Mouse (Mus musculus): ENCODE measurements at regions not wholly inside any gene's neighbourhood (a gene's known extent, or its start where the extent isn't known, plus 50 kb on each side); places are given as distances from the start of the nearest gene placed in this dataset.

DNA sequence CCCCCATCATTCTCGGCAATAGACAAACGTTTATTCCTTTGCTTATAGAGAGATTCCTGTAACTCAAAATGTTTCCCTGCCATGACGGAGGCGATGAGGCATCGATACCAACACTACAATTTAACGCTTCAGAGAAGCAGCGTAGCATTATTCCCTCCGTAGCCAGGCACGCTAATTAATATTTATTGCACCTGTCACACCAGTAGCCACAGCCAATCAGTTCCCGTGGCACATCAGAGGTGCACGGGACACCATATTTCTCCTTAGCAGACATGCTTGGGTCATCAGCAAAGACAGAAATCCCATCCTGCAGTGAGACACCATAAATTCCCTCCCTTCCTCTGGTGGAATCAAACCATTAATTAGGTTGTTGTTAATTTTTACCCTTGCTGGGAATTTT is 399.8 kb upstream of the Tmpo start:
- no peaks in the 10 kb centered on the region for H3K27me3 ChIP-seq
- peak overlapping the region; percentile 32 for H3K27ac ChIP-seq
- H3K4me2 ChIP-seq (replicated peaks) = no peak overlapping the region
- ATAC-seq = no peak
- no peaks in the 10 kb centered on the region for H3K9me3 ChIP-seq
- H3K4me1 ChIP-seq (replicated peaks) = peaks cover 7% of the 10 kb centered on the region
- H3K36me3 ChIP-seq = no peaks in the 10 kb centered on the region
- H3K9ac ChIP-seq (replicated peaks) = no peak overlapping the region
- H3K4me3 ChIP-seq (replicated peaks) = no peak overlapping the region
- 60% methylated on average over 11 of the region's 11 CpGs for WGBS

DNA sequence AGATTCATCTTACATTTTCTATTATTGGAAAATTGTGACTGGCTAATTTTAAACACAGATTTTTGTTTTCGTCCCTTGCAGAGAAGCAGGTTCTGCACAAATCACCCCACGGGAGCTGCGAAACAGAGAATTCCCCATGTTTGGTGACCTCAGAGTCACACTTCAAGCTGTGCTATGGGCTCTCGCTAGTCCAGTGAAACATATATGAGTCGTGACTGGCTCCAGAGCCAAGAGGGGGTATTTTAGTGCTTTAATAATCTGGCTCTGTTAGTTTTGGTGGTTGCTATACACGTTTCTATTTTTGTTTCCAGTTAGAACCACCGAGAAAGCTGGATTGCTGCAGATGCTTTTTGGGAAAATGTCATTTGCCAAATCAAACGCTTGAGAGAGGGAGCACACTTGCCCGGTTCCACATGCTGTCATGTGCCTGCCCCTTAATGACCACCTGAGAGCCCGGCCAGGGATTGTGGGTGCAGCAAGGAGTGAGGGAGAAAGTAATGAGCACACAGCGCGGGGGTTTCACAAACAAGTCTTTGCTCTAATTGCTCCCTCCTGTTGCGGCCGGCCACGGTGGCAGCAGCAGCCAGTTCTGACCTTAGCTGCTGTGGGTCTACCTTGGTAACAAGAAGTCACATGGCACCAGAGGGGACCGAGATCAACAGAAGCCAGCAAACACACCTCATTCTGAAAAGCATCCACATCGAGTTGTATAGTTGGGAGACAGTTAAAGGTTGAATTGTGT is 394.4 kb upstream of the Tmpo start:
- no peak overlapping the region for H3K27ac ChIP-seq
- no peaks in the 10 kb centered on the region for H3K27me3 ChIP-seq
- no peak for ATAC-seq
- no peaks in the 10 kb centered on the region for H3K9me3 ChIP-seq
- H3K4me3 ChIP-seq (replicated peaks) = no peak overlapping the region
- no peak overlapping the region for H3K4me2 ChIP-seq (replicated peaks)
- H3K9ac ChIP-seq (replicated peaks) = no peak overlapping the region
- H3K36me3 ChIP-seq = no peaks in the 10 kb centered on the region
- WGBS = 77% methylated on average over 17 of the region's 17 CpGs
- peaks cover under 1% of the 10 kb centered on the region; the same call in 1 of the 2 replicates for H3K4me1 ChIP-seq (replicated peaks)

DNA sequence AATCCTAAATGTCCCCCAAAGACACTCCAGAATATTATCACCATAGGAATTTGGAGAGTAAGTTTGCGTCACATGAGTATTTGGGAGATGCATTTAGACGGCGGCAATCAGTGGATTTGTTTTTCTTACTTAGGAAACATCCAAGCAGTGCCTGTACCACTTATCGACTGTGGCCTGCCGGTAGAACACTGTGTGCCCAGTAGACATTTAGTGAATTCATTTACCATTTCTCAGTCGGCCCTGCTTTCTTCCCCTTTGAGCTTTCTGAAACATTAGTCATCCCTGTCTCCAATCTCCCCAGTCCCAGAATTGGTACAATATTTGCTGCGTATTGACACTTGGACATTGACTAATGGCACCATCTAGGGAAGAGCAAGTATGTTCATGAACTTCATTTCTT is 391.7 kb upstream of the Tmpo start:
- no peak overlapping the region for H3K4me2 ChIP-seq (replicated peaks)
- ATAC-seq = no peak
- H3K27me3 ChIP-seq = no peaks in the 10 kb centered on the region
- no peaks in the 10 kb centered on the region for H3K9me3 ChIP-seq
- no peaks in the 10 kb centered on the region for H3K36me3 ChIP-seq
- H3K9ac ChIP-seq (replicated peaks) = no peak overlapping the region
- no peak overlapping the region for H3K27ac ChIP-seq
- WGBS = 88% methylated on average over 7 of the region's 7 CpGs
- 0 out of 2 replicates have a peak, but pooled peaks cover 9% of the 10 kb centered on the region for H3K4me1 ChIP-seq (replicated peaks)
- H3K4me3 ChIP-seq (replicated peaks) = no peak overlapping the region

DNA sequence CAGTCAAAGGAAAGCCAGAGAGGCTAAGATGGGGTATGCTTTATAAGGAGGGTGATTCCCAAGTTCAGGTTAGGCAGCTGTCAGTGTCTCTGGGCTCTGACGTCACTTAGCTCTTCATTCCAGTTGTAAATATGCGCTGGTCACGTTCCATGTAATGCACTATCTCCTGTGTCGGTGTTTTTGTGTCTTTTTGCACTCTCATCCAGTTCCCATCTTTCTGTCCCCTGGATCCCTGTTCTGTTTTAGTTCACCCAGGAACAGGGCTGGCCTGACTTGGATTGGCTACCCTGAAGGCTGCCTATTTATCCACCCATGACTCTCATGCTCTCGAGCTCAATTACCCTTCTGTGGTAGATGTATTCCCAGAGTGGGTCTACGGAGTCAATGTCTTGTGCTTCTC is 387.9 kb upstream of the Tmpo start:
- H3K27me3 ChIP-seq = no peaks in the 10 kb centered on the region
- H3K4me3 ChIP-seq (replicated peaks) = no peak overlapping the region
- H3K27ac ChIP-seq = no peak overlapping the region
- H3K9me3 ChIP-seq = no peaks in the 10 kb centered on the region
- no peak overlapping the region for H3K4me2 ChIP-seq (replicated peaks)
- peaks cover 15% of the 10 kb centered on the region for H3K4me1 ChIP-seq (replicated peaks)
- no peak overlapping the region for H3K9ac ChIP-seq (replicated peaks)
- ATAC-seq = no peak
- no peaks in the 10 kb centered on the region for H3K36me3 ChIP-seq
- WGBS = 84% methylated on average over 6 of the region's 6 CpGs

DNA sequence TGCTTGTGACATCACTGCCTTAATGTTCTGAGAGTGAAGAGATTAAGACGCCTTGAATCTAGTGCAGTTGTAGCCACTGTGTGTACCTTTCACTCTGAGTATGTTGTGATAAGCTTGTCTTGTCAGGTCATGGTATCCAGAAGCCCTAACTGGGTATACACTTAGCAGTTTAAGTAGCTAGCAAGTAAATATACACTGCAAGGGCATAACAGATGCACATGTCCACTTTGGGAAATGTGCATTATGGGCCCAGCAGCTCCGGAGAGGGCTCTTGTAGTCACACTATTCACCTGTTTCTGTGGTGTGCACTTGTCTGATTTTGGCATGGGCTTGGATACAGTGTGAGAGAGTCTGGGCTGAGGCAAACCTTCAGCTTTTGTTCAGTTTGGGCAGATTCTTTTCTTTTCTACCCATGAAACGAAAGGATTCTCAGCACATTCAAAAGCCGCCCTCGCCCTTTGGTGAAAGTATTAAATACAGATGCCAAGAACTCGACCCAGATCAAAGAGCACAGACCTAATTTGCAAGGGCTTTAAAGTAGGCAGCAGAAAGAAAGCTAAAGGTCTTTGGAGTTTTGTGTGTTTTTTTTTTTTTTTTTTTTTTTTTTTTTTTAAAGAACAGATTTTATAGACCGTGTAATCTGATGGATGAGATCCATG is 385.1 kb upstream of the Tmpo start:
- no peak overlapping the region for H3K4me2 ChIP-seq (replicated peaks)
- no peaks in the 10 kb centered on the region for H3K36me3 ChIP-seq
- peak; percentile 48; the same call in 1 of the 2 replicates for ATAC-seq
- WGBS = 28% methylated on average over 7 of the region's 7 CpGs
- no peak overlapping the region for H3K27ac ChIP-seq
- no peaks in the 10 kb centered on the region for H3K27me3 ChIP-seq
- no peaks in the 10 kb centered on the region for H3K9me3 ChIP-seq
- H3K4me3 ChIP-seq (replicated peaks) = no peak overlapping the region
- H3K4me1 ChIP-seq (replicated peaks) = peaks cover 15% of the 10 kb centered on the region
- H3K9ac ChIP-seq (replicated peaks) = no peak overlapping the region

DNA sequence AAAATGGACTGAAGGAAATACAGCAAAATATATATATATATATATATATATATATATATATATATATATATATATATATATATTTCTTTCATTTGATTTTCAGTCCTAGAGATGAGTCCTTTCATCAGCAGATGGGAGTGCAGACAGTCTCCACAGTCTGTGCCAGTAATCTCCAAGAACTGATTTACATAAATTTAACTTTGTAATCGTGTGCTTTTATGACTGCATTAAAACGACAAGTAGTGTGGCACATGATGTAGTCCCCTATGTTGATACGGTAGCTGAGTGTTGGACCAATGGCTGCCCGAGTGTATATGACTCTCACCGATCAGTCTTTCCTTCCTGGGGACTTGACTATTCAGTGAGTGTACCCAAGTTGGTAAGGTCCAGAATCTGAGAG is 378.2 kb upstream of the Tmpo start:
- H3K27me3 ChIP-seq = no peaks in the 10 kb centered on the region
- H3K27ac ChIP-seq = no peak overlapping the region
- H3K36me3 ChIP-seq = no peaks in the 10 kb centered on the region
- no peak for ATAC-seq
- no peak overlapping the region for H3K9ac ChIP-seq (replicated peaks)
- 59% methylated on average over 5 of the region's 5 CpGs for WGBS
- no peaks in the 10 kb centered on the region; the same call in 1 of the 2 replicates for H3K4me1 ChIP-seq (replicated peaks)
- no peak overlapping the region for H3K4me3 ChIP-seq (replicated peaks)
- no peaks in the 10 kb centered on the region for H3K9me3 ChIP-seq
- no peak overlapping the region for H3K4me2 ChIP-seq (replicated peaks)

DNA sequence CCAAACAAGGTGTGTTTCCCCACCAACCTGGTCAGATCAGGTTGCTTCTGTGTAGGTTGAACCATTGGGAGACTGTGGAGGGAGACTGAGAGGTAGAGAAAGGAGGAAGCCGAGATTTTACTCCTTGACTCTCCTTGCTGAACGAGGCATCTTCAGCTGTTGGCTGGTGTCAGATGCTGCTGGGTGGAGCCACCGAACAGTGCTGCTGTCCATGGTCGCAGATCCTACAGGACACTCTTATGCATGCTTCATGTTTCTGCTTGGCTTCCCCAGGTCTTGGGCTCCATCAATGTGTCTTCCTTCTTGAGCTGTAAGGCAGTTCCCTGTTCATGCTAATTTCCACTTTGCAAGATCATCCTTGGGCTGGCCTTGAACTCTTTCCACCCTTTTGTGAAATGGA is 367.0 kb upstream of the Tmpo start:
- H3K4me1 ChIP-seq (replicated peaks) = peaks cover 27% of the 10 kb centered on the region
- no peaks in the 10 kb centered on the region for H3K9me3 ChIP-seq
- 0 out of 2 replicates have a peak overlapping the region, but pooled peaks have one; percentile 19 for H3K27ac ChIP-seq
- no peak overlapping the region for H3K9ac ChIP-seq (replicated peaks)
- no peaks in the 10 kb centered on the region for H3K27me3 ChIP-seq
- no peak overlapping the region for H3K4me3 ChIP-seq (replicated peaks)
- no peak for ATAC-seq
- H3K4me2 ChIP-seq (replicated peaks) = no peak overlapping the region
- 79% methylated on average over 4 of the region's 4 CpGs for WGBS
- H3K36me3 ChIP-seq = no peaks in the 10 kb centered on the region

DNA sequence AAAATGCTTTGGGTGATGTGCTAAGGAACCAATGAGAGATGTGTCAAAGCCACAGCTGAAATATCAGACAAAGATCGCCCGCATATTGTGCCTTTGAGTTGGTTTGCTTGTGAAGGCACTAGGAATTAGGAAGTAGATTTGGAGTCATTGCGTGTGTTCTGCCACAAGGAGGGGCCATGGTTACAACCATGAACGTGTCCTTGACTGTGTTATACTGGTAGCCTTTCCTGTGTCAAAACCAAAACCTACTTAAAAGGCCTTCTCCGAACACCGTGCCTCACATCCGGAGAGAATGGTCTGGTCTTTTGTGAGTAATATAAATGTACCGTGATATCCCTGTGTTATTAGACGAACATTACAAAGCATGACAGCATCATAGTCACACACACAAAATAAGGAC is 365.0 kb upstream of the Tmpo start:
- H3K9ac ChIP-seq (replicated peaks) = no peak overlapping the region
- peak overlapping the region; percentile 66 for H3K27ac ChIP-seq
- peaks cover 38% of the 10 kb centered on the region for H3K4me1 ChIP-seq (replicated peaks)
- H3K27me3 ChIP-seq = no peaks in the 10 kb centered on the region
- ATAC-seq = peak; percentile 85
- no peaks in the 10 kb centered on the region for H3K36me3 ChIP-seq
- peak overlapping the region; percentile 9; the same call in 1 of the 2 replicates for H3K4me2 ChIP-seq (replicated peaks)
- no peak overlapping the region for H3K4me3 ChIP-seq (replicated peaks)
- 14% methylated on average over 9 of the region's 9 CpGs for WGBS
- H3K9me3 ChIP-seq = no peaks in the 10 kb centered on the region

DNA sequence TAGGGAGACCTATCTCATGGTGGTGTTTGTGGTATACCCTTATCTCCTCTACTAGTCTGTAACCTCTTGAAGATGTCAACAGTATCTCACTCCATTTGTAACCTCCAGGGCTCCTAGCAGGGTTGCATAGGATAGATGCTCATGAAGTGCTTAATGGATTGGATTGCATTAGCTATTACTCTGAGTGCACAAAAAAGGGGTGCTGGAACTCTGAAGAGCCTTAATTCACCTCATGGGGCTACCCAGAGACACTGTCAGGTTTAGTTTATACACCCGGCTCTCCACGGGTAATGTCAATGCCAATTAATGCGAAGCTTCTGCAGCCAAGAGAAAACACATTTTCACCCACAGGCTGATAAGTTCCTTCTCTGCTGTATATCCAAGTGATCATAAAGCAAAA is 364.3 kb upstream of the Tmpo start:
- Histone ChIP-seq H3K9me3 (no peaks in the 10 kb centered on the region), H3K4me2 (replicated peaks) (no peak overlapping the region), H3K9ac (replicated peaks) (no peak overlapping the region), H3K4me1 (replicated peaks) (peaks cover 38% of the 10 kb centered on the region), H3K36me3 (no peaks in the 10 kb centered on the region), H3K27ac (peak overlapping the region; percentile 66), H3K27me3 (no peaks in the 10 kb centered on the region), H3K4me3 (replicated peaks) (no peak overlapping the region)
- WGBS = 57% methylated on average over 3 of the region's 3 CpGs
- ATAC-seq = no peak

DNA sequence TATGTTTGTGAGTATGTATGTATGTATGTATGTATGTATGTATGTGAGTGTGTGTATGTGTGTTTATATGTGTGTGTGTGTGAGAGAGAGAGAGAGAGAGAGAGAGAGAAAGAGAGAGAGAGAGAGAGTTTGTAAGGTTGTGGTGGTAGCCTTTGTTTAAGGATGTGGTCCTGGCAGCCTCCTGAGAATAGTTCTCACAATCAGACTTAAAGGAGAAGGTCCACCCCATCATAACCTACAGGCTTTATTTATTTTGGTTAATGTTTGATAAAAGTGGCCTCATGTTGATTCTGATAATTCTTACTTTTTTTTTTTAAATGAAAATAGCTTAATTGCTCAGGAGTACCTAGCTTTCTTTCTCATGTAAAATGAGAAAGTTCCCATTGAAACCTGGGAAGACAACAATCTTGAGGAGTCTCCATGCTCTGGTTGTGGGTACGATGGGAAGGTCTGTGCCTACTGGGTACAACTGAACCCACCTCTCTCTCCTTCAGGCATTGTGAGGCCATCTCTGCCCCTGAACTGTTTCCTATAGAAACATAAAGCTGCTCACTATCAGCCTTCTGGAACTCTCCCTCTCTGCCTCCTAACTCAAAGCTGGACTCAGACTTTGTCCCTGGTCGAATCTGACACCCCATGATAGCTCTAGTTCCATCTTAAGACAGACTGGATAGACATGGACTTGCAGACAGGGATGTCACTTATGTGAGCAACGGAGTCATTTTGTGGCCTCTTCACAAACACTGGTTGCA is 362.2 kb upstream of the Tmpo start:
- WGBS = 84% methylated on average over 3 of the region's 3 CpGs
- no peaks in the 10 kb centered on the region for H3K36me3 ChIP-seq
- peaks cover 41% of the 10 kb centered on the region for H3K4me1 ChIP-seq (replicated peaks)
- no peaks in the 10 kb centered on the region for H3K27me3 ChIP-seq
- no peak overlapping the region for H3K4me2 ChIP-seq (replicated peaks)
- no peaks in the 10 kb centered on the region for H3K9me3 ChIP-seq
- no peak overlapping the region for H3K4me3 ChIP-seq (replicated peaks)
- ATAC-seq = no peak
- H3K9ac ChIP-seq (replicated peaks) = no peak overlapping the region
- H3K27ac ChIP-seq = no peak overlapping the region

DNA sequence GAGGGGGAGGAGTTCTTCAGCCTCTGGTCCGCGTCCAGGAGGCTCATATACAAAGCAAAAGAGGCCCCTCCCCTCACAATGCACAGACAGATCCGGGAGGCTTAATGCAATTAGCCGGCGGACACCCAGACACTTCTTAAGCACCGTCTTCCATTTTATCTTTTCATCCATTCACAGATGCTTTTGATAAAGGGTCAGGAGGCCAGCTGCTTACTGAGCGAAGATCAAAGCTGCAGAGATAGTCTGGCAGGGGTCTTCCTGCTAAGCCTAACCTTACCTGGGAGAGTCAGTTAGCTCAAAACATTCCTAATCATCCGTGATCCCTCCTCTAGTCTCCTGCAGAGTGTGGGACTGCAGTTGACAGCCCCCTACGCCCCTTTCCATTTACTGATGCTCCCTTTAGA is 361.1 kb upstream of the Tmpo start:
- Histone ChIP-seq H3K4me3 (replicated peaks) (no peak overlapping the region), H3K4me1 (replicated peaks) (peaks cover 48% of the 10 kb centered on the region), H3K27ac (peak overlapping the region; percentile 37), H3K27me3 (no peaks in the 10 kb centered on the region), H3K9me3 (no peaks in the 10 kb centered on the region), H3K36me3 (no peaks in the 10 kb centered on the region), H3K4me2 (replicated peaks) (no peak overlapping the region), H3K9ac (replicated peaks) (no peak overlapping the region)
- ATAC-seq = peak; percentile 68
- 4% methylated on average over 9 of the region's 9 CpGs for WGBS

DNA sequence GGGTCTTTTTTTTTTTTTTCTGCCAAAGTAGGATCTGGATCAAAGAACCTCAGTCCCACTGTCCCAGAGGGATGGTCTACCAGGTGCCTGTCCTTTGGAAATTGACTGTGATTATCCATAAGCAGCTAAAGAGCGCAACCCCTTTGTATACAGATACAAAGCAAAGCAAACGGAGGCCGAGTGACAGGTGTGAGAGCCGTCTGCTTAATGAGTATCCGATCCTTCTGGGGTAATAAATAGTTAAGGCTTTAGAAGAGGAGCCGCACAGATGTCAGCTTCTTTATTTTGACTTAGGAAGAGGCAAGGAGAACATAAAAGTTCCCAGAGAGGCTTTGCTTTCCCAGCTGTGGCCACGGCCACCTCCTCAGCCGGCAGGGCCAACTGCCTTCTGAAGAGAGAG is 356.1 kb upstream of the Tmpo start:
- Histone ChIP-seq H3K4me1 (replicated peaks) (peaks cover 30% of the 10 kb centered on the region), H3K4me3 (replicated peaks) (no peak overlapping the region), H3K9ac (replicated peaks) (no peak overlapping the region), H3K27me3 (no peaks in the 10 kb centered on the region), H3K9me3 (no peaks in the 10 kb centered on the region), H3K27ac (peak overlapping the region; percentile 54), H3K36me3 (no peaks in the 10 kb centered on the region), H3K4me2 (replicated peaks) (no peak overlapping the region)
- 12% methylated on average over 8 of the region's 8 CpGs for WGBS
- peak; percentile 68 for ATAC-seq

Measured in midbrain, embryonic 13.5 days (tissue).